Mouse (Mus musculus) cerebellum, adult (tissue): Measurements from ENCODE around the gene Tmem259.

Source experiments
- ATAC-seq: cut with Nextera tagmentation; 2 replicates; pipeline ENCODE4 v1.9.2; 2017; ENCODE audit warnings: mild to moderate bottlenecking, moderate library complexity, mixed read lengths; ENCODE audit not compliant: insufficient number of reproducible peaks, low FRiP score, low TSS enrichment

Tmem259 gene

GRCm38 (mm10) chr10:79924998-79925784, 58.9 kb downstream of the Tmem259 start:
- no peak for ATAC-seq
